Mouse (Mus musculus) thymus, postnatal 4 days (tissue): ENCODE data around the gene Wdfy1.

ENCODE experiments used
- DNase-seq: peaks from one replicate; pipeline ENCODE4 v3.0.0; 2021

Gene Wdfy1

GRCm38 (mm10) chr1:79775927-79776458 lies at the start of gene Wdfy1, which contains the start of gene Mrpl44:
Wdfy1 (minus strand) TSS chr1:79776143.
Mrpl44 (plus strand) TSS chr1:79776018.
- DNase-seq: peak; percentile 97

GRCm38 (mm10) chr1:79823951-79824633 lies 48.1 kb upstream of the Wdfy1 start:
- DNase-seq: no peak

GRCm38 (mm10) chr1:79822806-79823525 lies 47.0 kb upstream of the Wdfy1 start:
- no peak for DNase-seq

GRCm38 (mm10) chr1:79819296-79819879 lies 43.4 kb upstream of the Wdfy1 start:
- DNase-seq: no peak

DNA sequence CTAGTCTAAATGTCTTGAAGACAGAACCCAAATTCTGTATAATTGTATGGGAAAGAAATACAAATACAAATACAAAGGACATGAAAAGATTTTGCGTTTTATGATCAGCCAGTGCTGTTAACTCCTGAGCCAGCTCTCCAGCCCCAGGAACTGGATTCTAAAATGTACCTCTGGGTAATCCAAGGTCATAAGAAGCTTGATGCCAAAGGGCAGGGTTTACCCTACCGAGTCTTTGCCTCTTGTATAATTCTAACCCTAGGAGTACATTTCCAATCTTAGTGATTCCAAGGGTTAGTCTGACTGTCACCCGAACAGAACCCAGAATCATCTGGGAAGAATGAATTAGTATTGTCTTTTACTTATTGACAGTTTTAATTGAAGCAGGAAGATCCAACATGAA lies 39.5 kb upstream of the Wdfy1 start:
- no peak for DNase-seq

DNA sequence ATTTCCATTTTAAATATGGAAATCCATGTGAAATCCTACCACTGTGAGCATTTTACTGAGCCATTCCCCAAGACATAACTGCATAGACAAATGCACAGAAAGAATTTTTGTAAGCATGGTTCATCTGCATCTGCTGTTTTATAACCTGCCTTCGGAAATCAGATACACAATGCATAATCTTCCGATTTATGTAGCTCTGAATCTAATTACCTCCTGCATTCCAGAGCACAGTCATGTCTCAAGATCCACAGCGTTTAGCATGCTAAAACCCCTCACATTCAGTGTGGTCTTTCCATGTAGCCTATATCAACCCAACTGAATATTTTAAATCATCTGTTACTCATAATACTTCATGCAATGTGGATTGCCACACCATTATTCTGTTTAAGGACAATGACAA lies 33.5 kb upstream of the Wdfy1 start:
- DNase-seq: no peak

DNA sequence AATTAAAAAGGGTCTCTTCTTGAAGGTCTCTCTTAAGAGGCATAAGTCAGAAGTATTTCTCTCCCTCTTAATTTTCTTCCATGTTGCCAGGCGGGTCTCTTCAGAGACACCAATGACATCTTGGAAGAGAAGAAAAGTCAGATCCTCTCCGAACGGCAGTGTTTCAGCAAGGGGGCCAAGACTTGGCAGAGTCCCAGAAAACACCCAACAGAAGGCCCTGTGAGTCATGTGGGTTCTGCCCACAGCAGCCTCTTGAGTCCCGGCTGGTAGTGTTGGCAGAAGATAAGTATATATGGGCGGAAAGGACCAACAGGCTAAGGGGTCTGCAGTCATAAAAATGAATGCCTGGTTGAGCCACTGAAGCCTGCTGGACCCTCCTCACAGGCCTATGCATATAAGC lies 30.9 kb upstream of the Wdfy1 start:
- no peak for DNase-seq

GRCm38 (mm10) chr1:79803614-79804013 lies 27.7 kb upstream of the Wdfy1 start:
- DNase-seq: no peak

GRCm38 (mm10) chr1:79802858-79803427 lies 27.0 kb upstream of the Wdfy1 start:
- no peak for DNase-seq

DNA sequence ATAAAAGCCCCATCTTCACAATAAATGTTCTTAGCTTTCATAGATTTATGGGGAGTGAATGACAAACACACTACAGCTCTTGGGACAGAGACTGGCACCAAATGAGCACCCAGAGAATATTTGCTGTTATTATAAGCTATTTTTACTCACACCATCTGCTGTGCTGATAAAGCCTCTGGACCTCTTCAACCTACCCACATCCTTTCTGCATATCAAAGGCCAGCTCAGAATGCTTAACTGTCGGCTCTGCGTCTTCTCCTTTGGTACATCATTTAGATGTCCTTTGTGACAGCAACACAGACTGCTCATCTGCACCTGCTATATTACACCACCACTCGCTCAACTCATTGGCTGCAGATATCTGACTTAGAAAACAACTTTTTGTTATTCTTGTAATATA lies 21.1 kb upstream of the Wdfy1 start:
- no peak for DNase-seq

DNA sequence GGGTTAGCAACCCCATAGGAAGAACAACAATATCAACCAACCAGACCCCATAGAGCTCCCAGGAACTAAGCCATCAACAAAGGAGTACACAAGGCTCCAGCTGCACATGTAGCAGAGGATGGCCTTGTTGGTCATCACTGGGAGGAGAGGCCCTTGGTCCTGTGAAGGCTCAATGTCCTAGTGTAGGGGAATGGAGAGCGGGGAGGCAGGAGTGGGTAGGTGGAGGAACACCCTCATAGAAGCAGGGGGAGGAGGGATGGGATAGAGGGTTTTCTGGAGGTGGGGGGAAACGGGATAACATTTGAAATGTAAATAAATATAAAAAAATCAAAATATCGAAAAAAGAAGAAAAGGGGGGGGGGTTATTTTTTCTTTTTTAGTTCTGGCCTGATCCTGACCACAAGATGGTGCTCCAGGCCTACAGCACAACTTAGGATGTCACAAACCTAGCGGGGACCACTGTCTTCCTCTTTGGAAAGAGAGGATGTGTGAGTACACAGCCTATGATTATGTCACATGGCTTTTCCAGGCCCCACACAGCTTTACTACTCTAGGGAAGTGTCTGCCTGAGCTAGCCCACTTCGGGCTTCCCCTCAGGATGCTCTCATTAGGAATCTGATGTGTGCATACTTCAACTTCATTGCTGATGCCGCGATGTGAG lies 10.5 kb upstream of the Wdfy1 start:
- DNase-seq: no peak

DNA sequence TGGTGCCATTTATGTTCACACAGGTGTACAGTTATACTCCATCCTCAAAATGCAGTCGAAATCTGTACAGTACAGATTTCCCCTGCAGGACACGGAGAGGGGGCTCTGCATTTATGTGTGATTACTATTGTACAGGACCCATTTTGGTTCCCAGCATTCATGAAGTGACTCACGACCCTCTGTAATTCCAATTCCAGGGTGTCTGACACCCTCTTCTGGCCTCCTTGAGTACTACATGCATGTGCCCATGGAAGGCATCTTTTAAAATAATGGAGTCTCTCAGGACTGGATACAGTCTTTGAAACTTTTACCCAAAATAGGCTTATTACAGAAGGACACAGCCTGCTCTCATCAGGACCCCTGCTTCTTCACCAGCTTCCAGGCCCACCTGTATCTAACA lies 6.5 kb upstream of the Wdfy1 start:
- peak; percentile 32 for DNase-seq

DNA sequence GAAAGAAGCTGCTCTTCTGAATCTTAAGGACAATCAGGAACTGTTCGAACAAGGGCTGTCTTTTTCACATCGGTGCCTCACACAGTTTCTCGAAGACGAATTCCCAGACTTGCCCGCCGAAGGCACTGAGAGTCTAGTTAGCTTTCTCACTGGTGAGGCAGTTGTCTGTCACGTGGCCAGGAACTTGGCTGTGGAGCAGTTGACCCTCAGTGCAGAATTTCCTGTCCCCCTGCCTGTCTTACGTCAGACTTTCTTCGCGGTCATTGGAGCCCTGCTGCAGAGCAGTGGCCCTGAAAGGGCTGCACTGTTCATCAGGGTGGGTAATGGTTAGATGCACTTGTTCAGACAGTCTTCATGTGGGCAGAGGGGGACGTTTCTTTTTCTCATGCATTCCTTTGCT lies 2.1 kb upstream of the Wdfy1 start:
- DNase-seq: no peak

DNA sequence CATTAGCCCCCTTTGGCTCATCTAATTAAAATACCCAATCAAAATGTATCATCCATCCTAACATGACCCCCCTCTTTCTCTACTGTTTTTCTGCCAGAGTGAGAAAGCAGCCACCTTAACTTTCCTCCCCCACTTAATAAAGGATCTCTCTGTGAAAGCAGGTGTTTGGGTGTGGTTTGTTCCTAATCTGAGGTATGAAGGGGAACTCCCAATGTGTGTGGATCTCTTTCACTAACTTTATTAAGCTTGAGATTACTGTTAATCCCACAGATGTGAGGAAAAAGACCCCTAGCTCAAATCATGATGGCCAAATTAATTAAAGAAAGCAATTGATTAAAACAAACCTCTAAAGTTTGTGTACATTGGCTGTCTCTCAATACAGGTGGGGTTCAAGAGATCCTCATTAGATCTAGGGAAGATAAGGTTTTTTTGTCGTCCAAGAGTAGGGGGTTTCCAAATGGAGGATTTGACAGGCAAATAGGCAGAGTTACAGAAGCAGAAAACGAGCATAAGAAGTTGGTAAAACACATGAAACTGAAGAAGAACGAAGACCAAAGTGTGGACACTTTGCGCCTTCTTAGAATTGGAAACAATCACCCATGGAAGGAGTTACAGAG lies 1.7 kb downstream of the Wdfy1 start:
- no peak for DNase-seq

GRCm38 (mm10) chr1:79768231-79768630 lies 7.7 kb downstream of the Wdfy1 start:
- DNase-seq: no peak

GRCm38 (mm10) chr1:79764483-79764882 lies 11.5 kb downstream of the Wdfy1 start:
- DNase-seq: no peak

DNA sequence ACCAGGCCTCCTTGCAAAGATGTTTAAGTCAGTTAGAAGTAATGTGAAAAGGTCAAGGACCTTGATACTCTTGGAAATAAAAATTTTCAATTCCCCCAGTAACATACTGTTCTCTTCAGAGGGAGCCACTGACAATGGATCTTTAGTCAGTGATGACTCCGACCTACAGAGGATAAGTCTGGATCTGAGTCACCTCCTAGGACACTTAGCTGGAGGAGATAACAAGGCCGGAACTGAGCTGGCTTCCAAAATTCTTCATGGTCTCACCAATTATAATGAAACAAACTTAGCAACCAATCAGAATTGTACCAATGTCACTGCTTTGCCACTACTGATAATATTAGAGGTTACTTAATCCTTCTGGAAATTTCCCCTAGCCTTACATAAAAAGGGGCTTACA lies 11.9 kb downstream of the Wdfy1 start:
- no peak for DNase-seq

- peak; percentile 25 for DNase-seq
These were observed 13.4 kb downstream of the Wdfy1 start for GRCm38 (mm10) chr1:79762282-79763250.

- no peak for DNase-seq
These were observed 14.0 kb downstream of the Wdfy1 start for GRCm38 (mm10) chr1:79761917-79762271.

GRCm38 (mm10) chr1:79761106-79761916 lies 14.6 kb downstream of the Wdfy1 start:
- DNase-seq: peak; percentile 73
